Mouse (Mus musculus): ENCODE results near the gene Pard3. TPM values are rescaled to one million over a fixed set of nuclear protein-coding genes. Genes with fewer than 3 reads are reported as not detected.
A peak's percentile ranks its signal among the peaks of the same experiment; 100 is the strongest.

The Pard3 gene
- polyA plus RNA-seq, 1 experiment from 2014 or later = 33.4 TPM

- H3K27me3 ChIP-seq (replicated peaks; ENCODE audit: low read depth, poor library complexity, severe bottlenecking) = no peaks in the 10 kb centered on the region
- 52% methylated on average over 3 of the region's 3 CpGs for WGBS
- peaks cover 17% of the 10 kb centered on the region for H3K4me1 ChIP-seq
- H3K36me3 ChIP-seq (replicated peaks) = no peaks in the 10 kb centered on the region; the same call in 1 of the 2 replicates
- DNase-seq (ENCODE audit: low spot score) = no peak
- H3K4me3 ChIP-seq = no peak overlapping the region
- no peak overlapping the region for H3K27ac ChIP-seq (replicated peaks)
- H3K9me3 ChIP-seq = no peaks in the 10 kb centered on the region
Observed at GRCm38 (mm10) chr8:127324836-127325570, 261.3 kb downstream of the Pard3 start.

GRCm38 (mm10) chr8:127325749-127326148, 262.1 kb downstream of the Pard3 start:
- Histone ChIP-seq H3K36me3 (replicated peaks) (no peaks in the 10 kb centered on the region; the same call in 1 of the 2 replicates), H3K9me3 (no peaks in the 10 kb centered on the region), H3K27me3 (replicated peaks; ENCODE audit: low read depth, poor library complexity, severe bottlenecking) (no peaks in the 10 kb centered on the region), H3K27ac (replicated peaks) (no peak overlapping the region), H3K4me3 (no peak overlapping the region), H3K4me1 (peaks cover 24% of the 10 kb centered on the region)
- 39% methylated on average over 5 of the region's 5 CpGs for WGBS
- no peak for DNase-seq (ENCODE audit: low spot score)

DNA sequence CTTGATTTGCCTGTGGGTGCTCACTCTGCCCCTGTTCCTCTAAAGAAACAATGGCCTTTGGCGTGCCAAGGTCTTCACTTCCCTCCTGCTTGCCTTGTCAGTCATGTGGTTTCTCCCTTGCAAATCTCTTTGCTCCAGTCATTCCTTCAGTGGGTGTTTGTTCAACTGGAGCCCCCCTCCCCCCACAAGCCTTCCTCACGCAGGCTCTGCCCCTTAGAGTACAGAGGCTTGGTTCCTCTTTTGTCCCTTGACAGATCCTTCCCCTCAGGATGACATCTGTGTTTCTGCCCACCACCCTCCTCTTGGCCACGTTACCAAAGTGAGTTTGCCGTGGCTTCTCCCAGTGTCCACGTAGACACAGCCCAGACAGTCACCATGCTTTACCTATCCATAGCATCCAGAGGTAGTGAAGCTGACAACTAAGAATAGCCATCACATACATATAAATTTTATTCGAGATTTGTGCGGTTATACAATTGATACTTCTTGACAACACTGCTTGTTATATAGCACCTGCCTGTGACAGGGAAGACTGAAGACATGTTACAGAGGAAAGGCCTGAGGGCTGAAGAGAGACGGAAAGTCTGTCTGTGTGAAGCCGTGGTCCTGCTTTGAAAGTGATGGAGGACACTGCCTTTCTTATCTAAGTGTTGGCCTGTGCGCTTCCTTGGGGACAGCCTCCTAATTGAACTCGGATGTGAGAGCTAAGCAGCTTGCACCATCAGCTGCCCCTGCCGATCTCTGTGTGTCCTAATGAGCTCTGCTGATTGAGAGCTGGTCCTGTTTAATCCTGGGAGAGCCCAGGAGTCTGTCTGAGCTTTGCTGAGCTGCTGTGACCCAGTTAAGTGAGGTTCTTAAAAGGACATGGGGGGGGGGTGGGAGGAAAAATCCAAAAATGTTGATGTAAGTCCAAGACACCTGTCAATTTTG, 266.8 kb downstream of the Pard3 start:
- H3K4me1 ChIP-seq = peaks cover 22% of the 10 kb centered on the region
- no peak overlapping the region for H3K4me3 ChIP-seq
- no peak for DNase-seq (ENCODE audit: low spot score)
- 39% methylated on average over 12 of the region's 12 CpGs for WGBS
- H3K36me3 ChIP-seq (replicated peaks) = no peaks in the 10 kb centered on the region
- no peaks in the 10 kb centered on the region for H3K9me3 ChIP-seq
- H3K27ac ChIP-seq (replicated peaks) = no peak overlapping the region
- H3K27me3 ChIP-seq (replicated peaks; ENCODE audit: low read depth, poor library complexity, severe bottlenecking) = no peaks in the 10 kb centered on the region

DNA sequence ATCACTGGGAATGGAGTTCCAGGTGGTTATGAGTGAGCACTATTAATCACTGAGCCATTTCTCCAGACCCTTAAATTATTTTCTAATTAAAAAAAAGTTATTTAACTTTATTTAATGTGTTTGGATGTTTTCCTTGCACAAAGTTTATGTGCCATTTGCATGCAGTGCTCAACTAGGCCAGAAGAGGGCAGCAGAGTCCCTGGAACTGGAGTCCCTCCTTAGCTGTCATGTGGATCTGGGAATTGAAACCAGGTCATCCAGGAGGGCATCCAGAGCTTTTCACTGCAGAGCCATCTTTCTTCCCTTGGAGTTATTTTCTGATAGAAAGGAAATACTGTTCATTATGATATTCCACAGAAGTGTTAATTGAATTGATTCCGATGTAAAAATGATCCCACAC, 268.1 kb downstream of the Pard3 start:
- Histone ChIP-seq H3K27ac (replicated peaks) (no peak overlapping the region), H3K27me3 (replicated peaks; ENCODE audit: low read depth, poor library complexity, severe bottlenecking) (no peaks in the 10 kb centered on the region), H3K9me3 (no peaks in the 10 kb centered on the region), H3K36me3 (replicated peaks) (no peaks in the 10 kb centered on the region), H3K4me1 (peaks cover 16% of the 10 kb centered on the region), H3K4me3 (no peak overlapping the region)
- 95% methylated on average over 1 of the region's 1 CpGs for WGBS
- peak; percentile 60 for DNase-seq (ENCODE audit: low spot score)

- Histone ChIP-seq H3K36me3 (replicated peaks) (0 out of 2 replicates have a peak, but pooled peaks cover 3% of the 10 kb centered on the region), H3K4me3 (no peak overlapping the region), H3K27ac (replicated peaks) (no peak overlapping the region), H3K4me1 (peaks cover 18% of the 10 kb centered on the region), H3K9me3 (no peaks in the 10 kb centered on the region), H3K27me3 (replicated peaks; ENCODE audit: low read depth, poor library complexity, severe bottlenecking) (no peaks in the 10 kb centered on the region)
- DNase-seq (ENCODE audit: low spot score) = no peak
- WGBS = 92% methylated on average over 1 of the region's 1 CpGs
Observed at GRCm38 (mm10) chr8:127335216-127335615, 271.5 kb downstream of the Pard3 start.

GRCm38 (mm10) chr8:127338183-127338582, 274.5 kb downstream of the Pard3 start:
- Histone ChIP-seq H3K36me3 (replicated peaks) (0 out of 2 replicates have a peak, but pooled peaks cover 3% of the 10 kb centered on the region), H3K27ac (replicated peaks) (no peak overlapping the region), H3K4me1 (peaks cover 16% of the 10 kb centered on the region), H3K9me3 (no peaks in the 10 kb centered on the region), H3K27me3 (replicated peaks; ENCODE audit: low read depth, poor library complexity, severe bottlenecking) (no peaks in the 10 kb centered on the region), H3K4me3 (no peak overlapping the region)
- 61% methylated on average over 11 of the region's 11 CpGs for WGBS
- DNase-seq (ENCODE audit: low spot score) = no peak

DNA sequence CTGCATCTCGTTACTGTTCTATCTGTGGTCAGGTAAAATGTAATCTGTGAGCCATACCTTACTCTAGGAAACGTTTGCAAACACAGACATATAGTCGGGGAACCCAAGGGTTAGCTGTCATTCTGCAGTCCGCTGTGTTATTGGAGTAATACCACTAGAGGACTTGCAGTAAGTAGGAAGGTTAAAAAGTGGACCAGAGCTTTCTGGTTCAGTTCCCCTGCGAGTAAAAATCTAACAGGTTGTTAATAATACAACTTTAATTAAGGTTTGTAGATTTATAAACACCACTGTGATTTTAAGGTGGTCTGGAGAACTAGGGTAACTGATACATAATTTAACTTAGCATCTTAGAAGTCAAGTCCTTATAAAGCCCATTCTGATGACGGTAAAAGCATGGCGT, 277.4 kb downstream of the Pard3 start:
- Histone ChIP-seq H3K27me3 (replicated peaks; ENCODE audit: low read depth, poor library complexity, severe bottlenecking) (no peaks in the 10 kb centered on the region), H3K36me3 (replicated peaks) (0 out of 2 replicates have a peak, but pooled peaks cover 3% of the 10 kb centered on the region), H3K4me3 (no peak overlapping the region), H3K9me3 (no peaks in the 10 kb centered on the region), H3K27ac (replicated peaks) (no peak overlapping the region), H3K4me1 (peaks cover 31% of the 10 kb centered on the region)
- WGBS = 86% methylated on average over 7 of the region's 7 CpGs
- no peak for DNase-seq (ENCODE audit: low spot score)

DNA sequence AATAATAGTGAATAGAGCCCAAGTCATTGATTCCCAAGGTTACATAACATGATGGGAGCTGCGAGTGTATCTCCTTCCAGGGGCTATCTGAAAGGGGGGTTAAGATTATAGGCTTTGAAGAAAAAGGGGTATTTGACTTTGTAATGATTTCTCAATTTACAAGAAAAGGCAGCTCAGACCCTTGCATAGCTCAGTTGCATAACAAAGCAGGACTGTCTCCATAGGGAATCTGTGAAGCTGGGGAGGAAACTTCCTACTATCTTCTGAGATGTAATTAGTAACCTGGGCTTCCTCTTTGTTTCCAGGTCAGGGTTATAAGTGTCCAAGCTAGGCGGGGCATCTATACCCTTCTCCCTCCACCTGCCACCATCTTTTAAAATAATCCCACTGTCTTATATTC, 279.4 kb downstream of the Pard3 start:
- H3K36me3 ChIP-seq (replicated peaks) = 0 out of 2 replicates have a peak, but pooled peaks cover 3% of the 10 kb centered on the region
- H3K4me1 ChIP-seq = peaks cover 29% of the 10 kb centered on the region
- DNase-seq (ENCODE audit: low spot score) = no peak
- WGBS = 66% methylated on average over 2 of the region's 2 CpGs
- no peak overlapping the region for H3K4me3 ChIP-seq
- no peaks in the 10 kb centered on the region for H3K27me3 ChIP-seq (replicated peaks; ENCODE audit: low read depth, poor library complexity, severe bottlenecking)
- no peaks in the 10 kb centered on the region for H3K9me3 ChIP-seq
- H3K27ac ChIP-seq (replicated peaks) = no peak overlapping the region

- Histone ChIP-seq H3K27me3 (replicated peaks; ENCODE audit: low read depth, poor library complexity, severe bottlenecking) (no peaks in the 10 kb centered on the region), H3K36me3 (replicated peaks) (no peaks in the 10 kb centered on the region), H3K4me3 (no peak overlapping the region), H3K27ac (replicated peaks) (no peak overlapping the region), H3K9me3 (no peaks in the 10 kb centered on the region), H3K4me1 (peaks cover 27% of the 10 kb centered on the region)
- no peak for DNase-seq (ENCODE audit: low spot score)
- WGBS = 87% methylated on average over 3 of the region's 3 CpGs
Observed at GRCm38 (mm10) chr8:127344421-127344820, 280.7 kb downstream of the Pard3 start.

- H3K4me1 ChIP-seq = peaks cover 22% of the 10 kb centered on the region
- DNase-seq (ENCODE audit: low spot score) = no peak
- H3K27me3 ChIP-seq (replicated peaks; ENCODE audit: low read depth, poor library complexity, severe bottlenecking) = no peaks in the 10 kb centered on the region
- 91% methylated on average over 1 of the region's 1 CpGs for WGBS
- H3K36me3 ChIP-seq (replicated peaks) = no peaks in the 10 kb centered on the region
- H3K27ac ChIP-seq (replicated peaks) = no peak overlapping the region
- no peaks in the 10 kb centered on the region for H3K9me3 ChIP-seq
- H3K4me3 ChIP-seq = no peak overlapping the region
Observed at GRCm38 (mm10) chr8:127345912-127346423, 282.3 kb downstream of the Pard3 start.

DNA sequence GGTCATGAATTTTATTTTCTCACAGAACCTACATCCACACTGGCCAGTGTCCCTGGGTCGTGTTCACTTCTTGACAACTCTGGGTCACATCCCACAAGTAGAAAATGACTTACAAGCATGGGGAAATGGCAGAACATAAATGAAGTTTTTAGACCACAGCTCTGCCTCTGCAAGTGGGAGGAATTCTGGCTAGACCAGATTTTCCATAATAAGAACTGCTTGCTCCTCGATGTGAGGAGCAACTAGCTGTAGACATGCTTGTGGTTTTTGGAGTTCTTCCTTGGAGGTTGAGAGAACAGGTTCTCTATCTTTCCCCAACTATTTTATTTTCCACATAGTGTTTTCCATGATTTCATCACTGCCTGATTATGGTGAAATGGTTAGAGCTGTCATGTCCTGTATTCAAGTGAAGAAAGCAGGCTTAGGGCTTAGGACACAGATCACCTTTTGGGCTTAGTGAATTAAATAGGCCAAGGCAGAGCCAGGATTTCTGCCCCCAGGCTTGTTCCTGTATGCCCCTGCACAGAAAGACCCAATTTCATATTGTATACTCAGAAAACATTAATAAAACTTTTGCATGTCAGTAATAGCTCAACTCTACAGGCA, 284.3 kb downstream of the Pard3 start:
- Histone ChIP-seq H3K9me3 (no peaks in the 10 kb centered on the region), H3K36me3 (replicated peaks) (0 out of 2 replicates have a peak, but pooled peaks cover under 1% of the 10 kb centered on the region), H3K4me3 (no peak overlapping the region), H3K27ac (replicated peaks) (no peak overlapping the region), H3K27me3 (replicated peaks; ENCODE audit: low read depth, poor library complexity, severe bottlenecking) (no peaks in the 10 kb centered on the region), H3K4me1 (peaks cover 22% of the 10 kb centered on the region)
- 89% methylated on average over 2 of the region's 2 CpGs for WGBS
- DNase-seq (ENCODE audit: low spot score) = no peak

DNA sequence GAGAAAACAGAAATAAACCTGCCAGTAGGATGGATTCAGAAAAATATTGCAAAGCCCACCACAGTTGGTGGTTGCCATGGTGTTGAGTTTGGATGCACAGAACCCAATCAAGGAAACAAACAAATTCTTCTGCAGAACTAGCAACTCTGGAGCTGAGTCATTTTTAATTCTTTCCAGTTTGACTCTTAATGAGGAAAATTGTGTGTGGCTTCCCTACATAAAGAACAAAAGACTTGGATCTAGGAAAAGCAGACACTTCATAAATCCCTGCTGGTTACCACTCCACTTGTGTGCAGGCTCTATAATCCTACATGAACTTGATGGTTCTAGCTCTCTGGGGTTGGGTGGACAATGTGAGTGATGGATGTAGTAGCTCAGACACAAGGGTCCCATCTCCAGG, 298.1 kb downstream of the Pard3 start:
- DNase-seq (ENCODE audit: low spot score) = no peak
- Histone ChIP-seq H3K9me3 (no peaks in the 10 kb centered on the region), H3K27me3 (replicated peaks; ENCODE audit: low read depth, poor library complexity, severe bottlenecking) (no peaks in the 10 kb centered on the region), H3K27ac (replicated peaks) (no peak overlapping the region), H3K4me1 (no peaks in the 10 kb centered on the region), H3K4me3 (no peak overlapping the region), H3K36me3 (replicated peaks) (peaks cover 3% of the 10 kb centered on the region; the same call in 1 of the 2 replicates)
